Mouse (Mus musculus): Measurements from ENCODE around the gene Coro2b.

Coro2b gene

GRCm38 (mm10) chr9:62513492-62514133, 23.2 kb downstream of the Coro2b start:
- no peak for DNase-seq (ENCODE audit: inconsistent ontology term)

GRCm38 (mm10) chr9:62510530-62510936, 26.3 kb downstream of the Coro2b start:
- no peak for DNase-seq (ENCODE audit: inconsistent ontology term)

- no peak for DNase-seq (ENCODE audit: inconsistent ontology term)
These were observed 27.2 kb downstream of the Coro2b start for GRCm38 (mm10) chr9:62509617-62510016.

- peak; percentile 65 for DNase-seq (ENCODE audit: inconsistent ontology term)
These were observed 27.9 kb downstream of the Coro2b start for GRCm38 (mm10) chr9:62508740-62509524.

- DNase-seq (ENCODE audit: inconsistent ontology term): no peak
These were observed 30.3 kb downstream of the Coro2b start for GRCm38 (mm10) chr9:62506467-62507067.

- no peak for DNase-seq (ENCODE audit: inconsistent ontology term)
These were observed 32.7 kb downstream of the Coro2b start for GRCm38 (mm10) chr9:62504129-62504528.

GRCm38 (mm10) chr9:62502361-62502760, 34.5 kb downstream of the Coro2b start:
- no peak for DNase-seq (ENCODE audit: inconsistent ontology term)

GRCm38 (mm10) chr9:62501566-62501965, 35.3 kb downstream of the Coro2b start:
- DNase-seq (ENCODE audit: inconsistent ontology term): no peak

GRCm38 (mm10) chr9:62500007-62500406, 36.8 kb downstream of the Coro2b start:
- no peak for DNase-seq (ENCODE audit: inconsistent ontology term)

- no peak for DNase-seq (ENCODE audit: inconsistent ontology term)
These were observed 37.9 kb downstream of the Coro2b start for GRCm38 (mm10) chr9:62498945-62499344.

- DNase-seq (ENCODE audit: inconsistent ontology term): no peak
These were observed 39.4 kb downstream of the Coro2b start for GRCm38 (mm10) chr9:62497135-62498092.

- DNase-seq (ENCODE audit: inconsistent ontology term): no peak
These were observed 44.4 kb downstream of the Coro2b start for GRCm38 (mm10) chr9:62492306-62492990.

GRCm38 (mm10) chr9:62491611-62492010, 45.2 kb downstream of the Coro2b start:
- no peak for DNase-seq (ENCODE audit: inconsistent ontology term)

GRCm38 (mm10) chr9:62491104-62491503, 45.7 kb downstream of the Coro2b start:
- DNase-seq (ENCODE audit: inconsistent ontology term): no peak

- DNase-seq (ENCODE audit: inconsistent ontology term): no peak
These were observed 52.7 kb downstream of the Coro2b start for GRCm38 (mm10) chr9:62484107-62484506.

- no peak for DNase-seq (ENCODE audit: inconsistent ontology term)
These were observed 54.1 kb downstream of the Coro2b start for GRCm38 (mm10) chr9:62482788-62483187.

GRCm38 (mm10) chr9:62480898-62481642, 55.8 kb downstream of the Coro2b start:
- no peak for DNase-seq (ENCODE audit: inconsistent ontology term)

GRCm38 (mm10) chr9:62480149-62480548, 56.7 kb downstream of the Coro2b start:
- DNase-seq (ENCODE audit: inconsistent ontology term): no peak

- DNase-seq (ENCODE audit: inconsistent ontology term): peak; percentile 46
These were observed 59.9 kb downstream of the Coro2b start for GRCm38 (mm10) chr9:62476782-62477487.

- no peak for DNase-seq (ENCODE audit: inconsistent ontology term)
These were observed 62.6 kb downstream of the Coro2b start for GRCm38 (mm10) chr9:62474206-62474605.

Data from Muller cell, postnatal 12 days (primary cell).